Mouse (Mus musculus) ES-Bruce4 (cell line): ENCODE measurements around the gene Slc38a3.

ENCODE experiments used
- CTCF ChIP-seq: IDR thresholded peaks from one replicate; pipeline ENCODE4 v1.8.1; 2011; ENCODE audit warnings: low read depth, low read length
- EP300 ChIP-seq: IDR thresholded peaks from 2 replicates; pipeline ENCODE4 v1.6.1; 2011; ENCODE audit warnings: low read depth, low read length; ENCODE audit not compliant: insufficient read depth
- POLR2A ChIP-seq: IDR thresholded peaks from one replicate; pipeline ENCODE4 v1.8.1; 2011; ENCODE audit warnings: low read length; ENCODE audit not compliant: insufficient read depth

DNA sequence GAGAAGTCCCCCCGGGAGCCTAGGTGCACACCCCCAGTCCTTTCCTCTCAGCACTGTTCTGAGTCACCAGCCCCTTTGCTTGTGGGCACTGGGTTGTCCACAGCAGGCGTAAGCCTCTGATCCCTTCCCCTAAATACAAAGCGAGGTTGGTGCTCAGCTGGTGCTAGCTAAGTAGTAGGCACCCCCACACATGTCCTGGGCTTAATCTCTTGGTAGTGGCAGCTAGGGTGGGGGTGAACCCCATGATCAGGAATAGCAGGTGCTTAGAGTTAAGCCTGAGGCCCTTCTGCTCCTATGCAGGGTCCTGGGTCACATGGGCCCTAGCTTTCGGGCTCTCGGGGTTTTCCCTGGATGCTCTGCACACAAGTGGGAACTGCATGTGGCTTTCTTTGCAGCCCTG, 12.2 kb downstream of the Slc38a3 start:
- TF ChIP-seq EP300 (no peak), CTCF (no peak), POLR2A (no peak)
